Mouse (Mus musculus) CH12.LX (cell line): ENCODE results near the gene Cyp2d11. TPM values are rescaled to one million over a fixed set of nuclear protein-coding genes. Genes with fewer than 3 reads are reported as not detected.

Experiments used
- DNase-seq: peaks from one replicate; pipeline ENCODE4 v3.0.0-alpha.2; 2013; ENCODE audit errors: extremely low read depth
- H3K27ac ChIP-seq: 2 replicates; pipeline ENCODE4 v1.5.1; 2012; ENCODE audit warnings: low read depth, mild to moderate bottlenecking, control low read depth, moderate library complexity; ENCODE audit not compliant: insufficient read depth
- H3K27me3 ChIP-seq: replicated peaks from 2 replicates; pipeline ENCODE3; 2012; ENCODE audit warnings: inconsistent platforms
- H3K36me3 ChIP-seq, 2 experiments: replicated peaks in 1 of 2; 2 replicates each; pipeline versions ENCODE3 to v1.6.1; 2012; ENCODE audit warnings: inconsistent platforms in 1 of 2, low read length in 1 of 2, mild to moderate bottlenecking in 1 of 2, mixed read lengths in 1 of 2, moderate library complexity in 1 of 2; ENCODE audit not compliant: control insufficient read depth in 1 of 2, insufficient read depth in 1 of 2
- H3K4me1 ChIP-seq, 2 experiments: 2 replicates each; pipeline ENCODE4 v1.6.1; 2012; ENCODE audit warnings: inconsistent platforms in 1 of 2, moderate library complexity in 1 of 2; ENCODE audit not compliant: insufficient read depth in 2 of 2, control insufficient read depth in 1 of 2
- H3K4me2 ChIP-seq: 2 replicates; pipeline ENCODE4 v1.6.1; 2012; ENCODE audit warnings: low read depth, mild to moderate bottlenecking, control low read depth; ENCODE audit not compliant: poor library complexity, insufficient read depth, severe bottlenecking
- H3K4me3 ChIP-seq, 3 experiments: fragments of 150-350 bp in 1 of 3; sonication (generic) in 1 of 3; replicated peaks in 1 of 3; 2 replicates each; pipeline versions ENCODE3 to v1.5.1; 2011 to 2012; ENCODE audit warnings: low read depth in 2 of 3, low read length in 2 of 3, mild to moderate bottlenecking in 2 of 3, moderate library complexity in 2 of 3, control low read depth in 1 of 3, improper control_type of control experiment in 1 of 3, inconsistent platforms in 1 of 3, mixed read lengths in 1 of 3; ENCODE audit not compliant: poor library complexity in 1 of 3
- H3K79me2 ChIP-seq: replicated peaks from 2 replicates; pipeline ENCODE4 v1.6.1; 2012; ENCODE audit warnings: mild to moderate bottlenecking, moderate library complexity; ENCODE audit not compliant: control insufficient read depth, poor library complexity, insufficient read depth, severe bottlenecking; ENCODE audit errors: extremely low read depth
- H3K9ac ChIP-seq: 2 replicates; pipeline ENCODE4 v1.6.1; 2012; ENCODE audit warnings: low read depth, mild to moderate bottlenecking, control low read depth, moderate library complexity; ENCODE audit not compliant: insufficient read depth
- H3K9me3 ChIP-seq: replicated peaks from 2 replicates; pipeline ENCODE3; 2012; ENCODE audit warnings: low read length, inconsistent platforms, mixed read lengths
- BHLHE40 ChIP-seq: IDR thresholded peaks from 2 replicates; pipeline ENCODE4 v1.6.1; 2011; ENCODE audit warnings: mild to moderate bottlenecking, low read depth, low read length, improper control_type of control experiment
- CHD1 ChIP-seq: IDR thresholded peaks from 2 replicates; pipeline ENCODE4 v1.6.1; 2012; ENCODE audit warnings: low read depth, low read length, improper control_type of control experiment, inconsistent platforms
- CHD2 ChIP-seq: IDR thresholded peaks from 2 replicates; pipeline ENCODE4 v1.6.1; 2011; ENCODE audit warnings: low read length, improper control_type of control experiment
- CTCF ChIP-seq, 2 experiments: IDR thresholded peaks in 1 of 2; conservative IDR thresholded peaks in 1 of 2; 2 replicates each; pipeline ENCODE4 v1.5.1; 2011 to 2012; ENCODE audit warnings: low read depth in 2 of 2, low read length in 2 of 2, improper control_type of control experiment in 1 of 2, inconsistent platforms in 1 of 2, mild to moderate bottlenecking in 1 of 2, moderate library complexity in 1 of 2
- E2F4 ChIP-seq: IDR thresholded peaks from 2 replicates; pipeline ENCODE4 v1.6.1; 2011; ENCODE audit warnings: low read depth, low read length, improper control_type of control experiment; ENCODE audit not compliant: insufficient replicate concordance
- ELF1 ChIP-seq: IDR thresholded peaks from 2 replicates; pipeline ENCODE4 v1.6.1; 2014; ENCODE audit warnings: low read depth, mild to moderate bottlenecking, inconsistent platforms, low read length, improper control_type of control experiment
- EP300 ChIP-seq: IDR thresholded peaks from 2 replicates; pipeline ENCODE4 v1.6.1; 2011; ENCODE audit warnings: low read length, improper control_type of control experiment
- GABPA ChIP-seq: IDR thresholded peaks from 2 replicates; pipeline ENCODE4 v1.6.1; 2012; ENCODE audit warnings: low read depth, low read length, improper control_type of control experiment, inconsistent platforms; ENCODE audit not compliant: insufficient replicate concordance
- HCFC1 ChIP-seq: IDR thresholded peaks from 2 replicates; pipeline ENCODE4 v1.6.1; 2012; ENCODE audit warnings: low read depth, mild to moderate bottlenecking, inconsistent platforms, low read length, improper control_type of control experiment
- IRF4 ChIP-seq: IDR thresholded peaks from 2 replicates; pipeline ENCODE4 v1.6.1; 2014; ENCODE audit warnings: low read depth, mild to moderate bottlenecking, inconsistent platforms, low read length, improper control_type of control experiment
- JUN ChIP-seq: IDR thresholded peaks from 2 replicates; pipeline ENCODE4 v1.6.1; 2011; ENCODE audit warnings: low read depth, mild to moderate bottlenecking, low read length, improper control_type of control experiment, moderate library complexity; ENCODE audit not compliant: insufficient read depth
- JUND ChIP-seq: conservative IDR thresholded peaks from 2 replicates; pipeline ENCODE4 v1.6.1; 2011; ENCODE audit warnings: low read depth, low read length, improper control_type of control experiment
- MAFK ChIP-seq: IDR thresholded peaks from 2 replicates; pipeline ENCODE4 v1.6.1; 2011; ENCODE audit warnings: low read length, improper control_type of control experiment; ENCODE audit not compliant: insufficient replicate concordance
- MAX ChIP-seq: IDR thresholded peaks from 2 replicates; pipeline ENCODE4 v1.6.1; 2011; ENCODE audit warnings: low read length, improper control_type of control experiment
- MAZ ChIP-seq: IDR thresholded peaks from 2 replicates; pipeline ENCODE4 v1.6.1; 2012; ENCODE audit warnings: low read depth, mild to moderate bottlenecking, inconsistent platforms, low read length, improper control_type of control experiment, moderate library complexity
- MEF2A ChIP-seq: IDR thresholded peaks from 2 replicates; pipeline ENCODE4 v1.6.1; 2014; ENCODE audit warnings: low read depth, mild to moderate bottlenecking, inconsistent platforms, low read length, improper control_type of control experiment, borderline replicate concordance
- MXI1 ChIP-seq: IDR thresholded peaks from 2 replicates; pipeline ENCODE4 v1.6.1; 2011; ENCODE audit warnings: mild to moderate bottlenecking, low read depth, low read length, improper control_type of control experiment
- NELFE ChIP-seq: IDR thresholded peaks from 2 replicates; pipeline ENCODE4 v1.6.1; 2011; ENCODE audit warnings: low read depth, low read length, improper control_type of control experiment
- POLR2A ChIP-seq: IDR thresholded peaks from 2 replicates; pipeline ENCODE4 v1.6.1; 2011; ENCODE audit warnings: low read depth, mild to moderate bottlenecking, improper control_type of control experiment, low read length
- POLR2AphosphoS2 ChIP-seq: IDR thresholded peaks from 2 replicates; pipeline ENCODE4 v1.6.1; 2011; ENCODE audit warnings: low read depth, low read length, improper control_type of control experiment
- RCOR1 ChIP-seq: conservative IDR thresholded peaks from 2 replicates; pipeline ENCODE4 v1.6.1; 2012; ENCODE audit warnings: low read depth, mild to moderate bottlenecking, inconsistent platforms, low read length, improper control_type of control experiment
- SIN3A ChIP-seq: IDR thresholded peaks from 2 replicates; pipeline ENCODE4 v1.6.1; 2012; ENCODE audit warnings: low read length, improper control_type of control experiment, inconsistent platforms
- SMC3 ChIP-seq: IDR thresholded peaks from 2 replicates; pipeline ENCODE4 v1.6.1; 2011; ENCODE audit warnings: low read depth, low read length, improper control_type of control experiment
- TBP ChIP-seq: conservative IDR thresholded peaks from 2 replicates; pipeline ENCODE4 v1.6.1; 2011; ENCODE audit warnings: low read depth, low read length, improper control_type of control experiment
- TCF12 ChIP-seq: IDR thresholded peaks from 2 replicates; pipeline ENCODE4 v1.6.1; 2014; ENCODE audit warnings: low read depth, mild to moderate bottlenecking, inconsistent platforms, low read length, improper control_type of control experiment
- UBTF ChIP-seq: IDR thresholded peaks from 2 replicates; pipeline ENCODE4 v1.6.1; 2012; ENCODE audit warnings: low read depth, mild to moderate bottlenecking, inconsistent platforms, low read length, improper control_type of control experiment, moderate library complexity
- ZC3H11A ChIP-seq: IDR thresholded peaks from 2 replicates; pipeline ENCODE4 v1.6.1; 2012; ENCODE audit warnings: low read depth, mild to moderate bottlenecking, inconsistent platforms, low read length, improper control_type of control experiment
- ZMIZ1 ChIP-seq: IDR thresholded peaks from 2 replicates; pipeline ENCODE4 v1.6.1; 2012; ENCODE audit warnings: low read depth, mild to moderate bottlenecking, inconsistent platforms, low read length, improper control_type of control experiment
- ZNF384 ChIP-seq: IDR thresholded peaks from 2 replicates; pipeline ENCODE4 v1.6.1; 2012; ENCODE audit warnings: low read depth, low read length, improper control_type of control experiment, inconsistent platforms
- dilution Hi-C: fragments of 300-500 bp; cut with MboI; formaldehyde crosslinking; loops from 2 replicates; pipeline ENCODE4 v1.14.3; 2020; ENCODE audit warnings: low sequenced_read_pairs; ENCODE audit not compliant: extremely low pct_unique_long_range_greater_than_20kb, extremely low pct_ligation_motif_present
- in situ Hi-C: fragments of 300-500 bp; cut with MboI; formaldehyde crosslinking; loops from 3 replicates; pipeline ENCODE4 v1.14.3; 2019; ENCODE audit warnings: low sequenced_read_pairs, low pct_ligation_motif_present, low pct_unique_long_range_greater_than_20kb, mixed read lengths
- polyA plus RNA-seq: library from polyadenylated mRNA; unstranded; fragments of >175 nt; gene quantifications from 2 replicates; pipeline ENCODE4 v1.2.1, GENCODE M21; 2012; ENCODE audit warnings: low read depth; ENCODE audit not compliant: insufficient read length
- total RNA-seq, 2 experiments: library from RNA; depleted of rRNA; stranded (reverse); fragments of 300-350 nt in 1 of 2; fragments of >200 nt in 1 of 2; gene quantifications; 2 replicates each; pipeline ENCODE4 v1.2.3; 2012 to 2014

Cyp2d11 gene
- total and polyA plus RNA-seq, 3 experiments: not detected

DNA sequence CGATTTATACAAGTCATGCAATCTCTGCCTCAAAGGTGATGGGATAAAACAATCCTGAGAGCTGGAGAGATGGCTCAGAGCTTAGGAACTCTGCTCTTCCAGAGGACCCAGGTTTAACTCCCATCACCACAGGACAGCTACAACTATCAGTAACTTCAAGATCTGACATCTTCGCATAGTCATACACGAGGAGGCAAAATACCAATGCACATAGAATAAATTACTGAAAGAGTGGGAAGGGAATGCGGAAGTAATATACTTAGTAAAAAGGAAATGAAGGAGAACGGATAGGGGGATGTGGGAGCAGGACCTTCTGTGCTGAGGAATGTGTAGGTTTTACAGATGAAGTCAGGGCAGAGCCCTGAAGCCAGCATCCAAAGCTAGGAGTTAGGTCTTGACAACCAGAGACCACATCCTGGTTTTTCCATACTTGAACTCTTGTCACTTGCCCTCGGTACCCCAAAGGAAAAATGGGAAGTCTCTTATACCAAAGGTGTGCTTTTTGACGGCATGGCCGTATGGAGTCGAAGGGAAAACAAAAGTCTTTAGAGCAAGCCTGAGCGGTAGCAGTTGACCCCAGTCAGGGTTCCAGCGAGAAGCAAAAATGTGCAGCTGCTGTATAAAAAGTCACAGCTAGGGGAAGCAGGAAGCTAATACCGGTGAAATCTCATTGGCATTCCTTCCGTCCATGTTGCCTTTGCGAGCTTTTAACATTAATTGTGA, 47.1 kb downstream of the Cyp2d11 start:
- Histone ChIP-seq H3K4me2 (peak overlapping the region; percentile 96), H3K27ac (no peak overlapping the region; the same call in 1 of the 2 replicates), H3K36me3 (peaks cover 29 to 38% of the 10 kb centered on the region in 2 experiments), H3K9me3 (no peaks in the 10 kb centered on the region), H3K27me3 (peaks cover 13% of the 10 kb centered on the region), H3K79me2 (peaks cover 19% of the 10 kb centered on the region), H3K9ac (peak overlapping the region; percentile 85), H3K4me1 (peaks cover 14 to 29% of the 10 kb centered on the region in 2 experiments), H3K4me3 (peak overlapping the region; percentile 58 to 81 (median 71))
- in situ Hi-C loops: no loop called here
- dilution Hi-C loops: no loop called here
- TF ChIP-seq JUND (no peak), ELF1 (peak; percentile 43), RCOR1 (no peak), SMC3 (no peak), SIN3A (peak; percentile 13; the same call in 1 of the 2 replicates), IRF4 (no peak), ZC3H11A (no peak), CHD2 (0 out of 2 replicates have a peak, but pooled peaks have one; percentile 11), NELFE (no peak), HCFC1 (no peak), CHD1 (no peak)
- DNase-seq: no peak

DNA sequence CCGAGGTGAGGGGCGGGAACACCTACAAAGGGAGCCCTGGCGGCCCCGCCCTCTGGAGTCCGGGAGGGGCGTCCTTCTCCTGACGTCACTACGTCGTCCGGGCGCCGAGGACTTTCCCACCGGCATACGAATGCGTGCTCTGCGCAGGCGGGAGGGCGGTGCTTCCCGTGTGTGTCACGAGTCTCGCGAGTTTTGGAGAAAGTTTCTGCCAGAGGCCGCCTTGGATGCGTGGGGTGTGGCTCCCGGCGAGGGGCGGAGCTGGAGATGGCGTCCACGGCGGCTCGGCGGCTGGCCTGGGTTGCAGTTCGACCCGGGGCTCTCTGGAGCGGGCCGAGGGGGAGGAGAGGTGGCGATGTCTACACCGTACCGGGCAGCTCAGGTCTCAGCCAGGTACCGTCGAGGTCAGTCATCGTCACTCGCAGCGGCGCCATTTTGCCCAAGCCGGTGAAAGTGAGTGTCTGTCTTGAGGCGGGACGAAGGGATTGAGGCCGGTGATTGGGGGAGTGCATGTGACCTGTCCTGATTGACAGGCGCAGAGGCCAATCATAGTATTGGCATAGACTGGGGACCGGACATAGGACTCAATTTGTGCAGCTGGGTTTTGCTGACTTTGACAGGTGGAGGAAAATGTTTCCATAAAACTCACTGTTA, 47.9 kb downstream of the Cyp2d11 start:
- Histone ChIP-seq H3K27me3 (peaks cover 14% of the 10 kb centered on the region), H3K36me3 (peaks cover 29 to 33% of the 10 kb centered on the region in 2 experiments), H3K79me2 (peaks cover 19% of the 10 kb centered on the region), H3K4me3 (peak overlapping the region; percentile 58 to 81 (median 71)), H3K27ac (peak overlapping the region; percentile 81), H3K9me3 (no peaks in the 10 kb centered on the region), H3K4me2 (peak overlapping the region; percentile 96), H3K4me1 (peaks cover 14 to 26% of the 10 kb centered on the region in 2 experiments), H3K9ac (peak overlapping the region; percentile 85)
- in situ Hi-C loops: no loop called here
- peak; percentile 99 for DNase-seq
- dilution Hi-C loops: no loop called here
- TF ChIP-seq ELF1 (peak; percentile 67), MAZ (no peak), MEF2A (0 out of 2 replicates have a peak, but pooled peaks have one; percentile 45), E2F4 (no peak), JUN (no peak), GABPA (no peak), MXI1 (0 out of 2 replicates have a peak, but pooled peaks have one; percentile 13), POLR2AphosphoS2 (no peak), CHD2 (peak; percentile 99), MAX (no peak), CTCF (conservative IDR thresholded peaks at IDR 0.05 in 1 of 2, IDR thresholded peaks at IDR 0.05 in 1 of 2; ENCODE audit: low read depth in 2 of 2, low read length in 2 of 2) (no peak), TBP (peak; percentile 72; the same call in 1 of the 2 replicates), HCFC1 (peak; percentile 74), ZMIZ1 (0 out of 2 replicates have a peak, but pooled peaks have one; percentile 54), EP300 (no peak), TCF12 (peak; percentile 95), IRF4 (peak; percentile 64; the same call in 1 of the 2 replicates), BHLHE40 (0 out of 2 replicates have a peak, but pooled peaks have one; percentile 41), UBTF (no peak), CHD1 (no peak), MAFK (no peak), ZNF384 (no peak), POLR2A (peak; percentile 75; the same call in 1 of the 2 replicates), SMC3 (no peak), JUND (no peak)
